Mouse (Mus musculus) urinary bladder, postnatal 36 days (tissue): Measurements from ENCODE around the gene Vsig8.

ENCODE experiments used
- DNase-seq, 2 experiments: peaks; one replicate each; pipeline ENCODE4 v3.0.0; 2022; ENCODE audit warnings: low spot score in 2 of 2, mixed read lengths in 1 of 2

Vsig8 gene

DNA sequence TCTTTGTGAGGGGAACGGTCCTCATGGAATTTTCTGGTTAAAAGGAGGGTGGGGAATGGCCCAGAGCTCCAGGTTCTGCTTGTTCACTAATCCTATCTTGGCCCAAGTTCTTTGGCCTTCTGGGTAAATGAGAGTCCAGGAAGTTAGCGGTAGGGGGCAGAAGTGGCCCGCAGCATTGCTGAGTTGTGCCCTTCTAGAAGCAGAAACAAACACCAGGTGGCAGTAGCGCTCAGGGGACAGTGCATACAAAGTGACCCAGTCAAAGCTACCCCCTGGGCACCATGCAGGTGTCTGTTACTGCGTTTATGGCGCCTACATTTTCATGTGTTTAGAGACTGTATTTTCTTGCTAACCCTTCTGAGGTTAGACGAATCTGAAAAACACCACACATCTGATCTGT, 27.0 kb upstream of the Vsig8 start:
- peak; percentile 91 to 92 for DNase-seq

GRCm38 (mm10) chr1:172530544-172531220, 25.1 kb upstream of the Vsig8 start:
- no peak for DNase-seq

DNA sequence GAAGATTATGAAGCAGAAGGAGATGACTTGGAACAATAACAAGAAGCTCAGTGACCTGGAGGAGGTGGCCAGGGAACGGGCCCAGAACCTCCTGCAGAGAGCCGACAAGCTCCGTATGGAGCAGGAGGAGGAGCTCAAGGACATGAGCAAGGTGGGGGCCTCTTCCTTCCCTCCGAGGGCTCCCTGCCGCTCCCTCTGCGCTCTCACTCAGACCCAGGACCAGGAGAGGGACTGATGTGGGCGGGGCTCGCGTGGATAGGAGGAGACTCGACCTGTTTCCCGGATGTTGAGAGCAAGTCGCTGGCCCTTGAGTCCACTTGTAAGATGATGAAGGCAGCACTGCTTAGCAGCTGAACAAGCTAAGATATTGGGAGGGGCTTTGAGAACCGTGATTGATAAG, 23.2 kb upstream of the Vsig8 start:
- no peak for DNase-seq

DNA sequence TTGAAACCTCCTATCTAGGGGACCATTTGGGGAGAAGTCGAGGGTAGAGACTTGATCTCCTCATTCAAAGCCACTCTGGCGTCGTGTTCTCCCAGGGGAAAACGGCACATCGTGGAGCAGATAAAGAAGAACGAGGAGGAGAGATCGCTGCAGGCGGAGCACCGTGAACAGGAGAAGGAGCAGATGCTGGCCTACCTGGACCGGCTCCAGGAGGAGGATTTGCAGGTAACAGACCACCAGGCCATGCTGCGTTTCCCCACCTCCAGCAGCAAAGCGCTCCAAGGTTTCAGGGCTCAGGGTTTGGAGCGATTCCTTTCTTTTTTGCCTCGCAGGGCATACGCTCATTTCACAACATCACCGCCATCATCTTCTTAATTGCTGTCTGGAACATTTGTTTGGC, 20.6 kb upstream of the Vsig8 start:
- DNase-seq = no peak

DNA sequence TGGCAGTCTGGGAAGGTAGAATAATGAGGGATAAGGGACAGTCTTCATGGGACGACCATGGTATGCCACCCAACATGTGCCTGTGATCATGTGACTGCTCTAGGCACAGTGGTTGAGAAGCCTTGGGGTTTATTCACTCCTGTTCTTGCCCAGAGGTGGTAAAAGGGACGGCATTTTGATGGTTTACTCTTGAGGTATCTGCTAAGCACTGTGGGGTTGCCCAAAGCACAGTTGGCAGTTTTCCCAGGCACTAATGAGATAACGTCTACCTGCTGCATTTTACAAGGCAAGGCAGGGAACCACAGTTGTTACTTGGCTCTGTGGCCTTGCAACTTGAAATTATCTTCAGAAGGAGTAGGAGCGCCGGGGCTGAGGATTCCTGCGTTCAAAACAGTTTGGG, 15.9 kb upstream of the Vsig8 start:
- DNase-seq = no peak

GRCm38 (mm10) chr1:172540283-172540820, 15.4 kb upstream of the Vsig8 start:
- DNase-seq = no peak

DNA sequence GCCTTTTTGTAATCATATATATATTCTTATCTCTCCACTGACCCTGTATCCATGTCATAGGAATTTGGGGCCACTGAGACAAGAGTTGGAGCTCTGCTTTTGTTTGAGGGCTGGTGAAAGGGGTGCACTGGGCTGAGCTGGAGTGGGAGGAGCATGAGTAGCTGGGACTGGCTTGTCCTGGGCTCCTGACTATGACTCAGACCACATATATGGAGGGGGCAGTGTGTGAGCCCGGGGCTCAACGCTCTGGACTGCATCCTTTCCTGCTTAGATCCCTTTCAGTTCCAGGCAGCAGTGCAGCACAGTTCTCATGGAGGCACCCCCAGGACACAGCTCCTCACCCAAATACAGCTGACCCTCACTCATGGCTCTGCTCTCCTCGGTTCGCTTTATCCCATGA, 9.7 kb upstream of the Vsig8 start:
- no peak for DNase-seq

GRCm38 (mm10) chr1:172548501-172548900, 7.2 kb upstream of the Vsig8 start:
- no peak for DNase-seq

DNA sequence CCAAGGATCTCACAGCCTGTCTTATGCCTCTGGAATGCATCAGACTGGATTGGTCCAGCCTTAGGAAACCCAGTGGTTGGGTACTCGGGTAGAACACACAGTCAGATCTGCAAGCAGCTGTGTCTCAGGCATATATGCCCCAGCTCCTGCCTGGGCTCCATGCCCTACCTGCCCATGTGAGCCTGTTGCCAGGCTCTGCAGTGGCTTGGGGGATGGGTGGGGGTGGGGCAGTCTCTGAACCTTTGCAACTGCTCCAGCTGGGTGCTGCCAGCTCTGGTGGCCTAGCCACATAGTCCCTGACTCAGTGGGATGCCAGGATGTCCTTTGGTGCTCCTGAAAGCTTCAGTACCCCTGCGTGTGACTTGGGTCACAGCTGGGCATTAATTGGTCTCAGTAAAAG, 6.4 kb upstream of the Vsig8 start:
- DNase-seq = no peak

DNA sequence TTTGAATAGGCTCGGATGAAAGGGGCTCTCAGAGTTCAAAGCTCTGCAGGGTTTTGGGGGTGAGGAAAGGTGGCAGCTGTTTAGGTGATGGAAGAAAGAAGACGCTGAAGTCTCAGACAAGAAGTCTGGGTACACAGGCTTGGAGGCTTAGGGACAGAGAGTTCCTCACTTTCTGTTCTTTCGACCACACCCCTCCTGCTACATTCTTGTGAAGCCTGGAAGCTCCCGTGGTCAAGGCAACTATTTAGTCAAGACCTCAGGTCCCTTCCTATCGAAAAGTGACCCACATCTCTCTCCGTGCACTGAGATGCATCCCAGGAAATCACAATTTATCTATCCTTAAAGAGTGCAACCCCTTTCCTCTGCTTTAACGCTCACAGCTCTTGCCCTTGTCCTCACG, 6.0 kb upstream of the Vsig8 start:
- no peak for DNase-seq

DNA sequence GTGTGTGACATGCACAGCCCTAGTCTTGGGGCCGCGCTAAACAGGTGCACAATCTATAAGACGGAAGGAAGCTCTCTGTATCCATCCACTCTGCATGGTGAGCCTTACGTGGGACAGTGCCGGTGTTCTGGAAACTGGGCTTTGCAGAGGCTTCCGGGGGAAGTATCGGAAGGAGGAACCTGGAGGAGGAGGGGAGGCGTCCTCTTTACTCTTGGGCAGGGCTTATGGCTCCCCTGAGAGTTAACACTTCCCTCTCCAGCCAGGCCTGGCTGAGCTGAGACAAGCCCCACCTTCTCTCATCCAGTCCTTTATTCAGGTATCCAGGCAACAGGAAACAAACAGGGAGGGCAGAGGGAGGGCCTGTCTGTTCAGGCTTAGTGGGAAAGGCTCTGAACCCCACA, 5.2 kb upstream of the Vsig8 start:
- peak; percentile 54 to 65 for DNase-seq

GRCm38 (mm10) chr1:172551009-172551408, 4.7 kb upstream of the Vsig8 start:
- DNase-seq = no peak

DNA sequence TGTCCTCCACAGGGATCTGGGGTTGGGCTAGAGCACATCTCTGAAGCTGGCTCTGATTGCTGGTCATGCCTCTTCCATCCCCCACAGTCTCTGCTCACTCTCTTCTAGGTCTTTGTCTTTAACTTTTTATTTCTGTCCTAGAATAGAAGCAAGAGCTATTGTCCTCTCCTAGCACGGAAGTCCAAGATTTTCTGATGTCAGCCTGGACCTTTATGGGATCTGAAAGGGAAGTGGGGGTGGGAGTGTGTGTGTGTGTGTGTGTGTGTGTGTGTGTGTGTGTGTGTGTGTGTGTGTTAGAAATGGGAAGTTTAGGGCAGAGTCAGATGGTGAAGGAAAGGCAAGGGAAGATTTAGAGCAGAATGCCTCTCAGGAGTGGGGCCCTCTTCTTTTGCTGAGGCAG, 3.1 kb upstream of the Vsig8 start:
- no peak for DNase-seq

DNA sequence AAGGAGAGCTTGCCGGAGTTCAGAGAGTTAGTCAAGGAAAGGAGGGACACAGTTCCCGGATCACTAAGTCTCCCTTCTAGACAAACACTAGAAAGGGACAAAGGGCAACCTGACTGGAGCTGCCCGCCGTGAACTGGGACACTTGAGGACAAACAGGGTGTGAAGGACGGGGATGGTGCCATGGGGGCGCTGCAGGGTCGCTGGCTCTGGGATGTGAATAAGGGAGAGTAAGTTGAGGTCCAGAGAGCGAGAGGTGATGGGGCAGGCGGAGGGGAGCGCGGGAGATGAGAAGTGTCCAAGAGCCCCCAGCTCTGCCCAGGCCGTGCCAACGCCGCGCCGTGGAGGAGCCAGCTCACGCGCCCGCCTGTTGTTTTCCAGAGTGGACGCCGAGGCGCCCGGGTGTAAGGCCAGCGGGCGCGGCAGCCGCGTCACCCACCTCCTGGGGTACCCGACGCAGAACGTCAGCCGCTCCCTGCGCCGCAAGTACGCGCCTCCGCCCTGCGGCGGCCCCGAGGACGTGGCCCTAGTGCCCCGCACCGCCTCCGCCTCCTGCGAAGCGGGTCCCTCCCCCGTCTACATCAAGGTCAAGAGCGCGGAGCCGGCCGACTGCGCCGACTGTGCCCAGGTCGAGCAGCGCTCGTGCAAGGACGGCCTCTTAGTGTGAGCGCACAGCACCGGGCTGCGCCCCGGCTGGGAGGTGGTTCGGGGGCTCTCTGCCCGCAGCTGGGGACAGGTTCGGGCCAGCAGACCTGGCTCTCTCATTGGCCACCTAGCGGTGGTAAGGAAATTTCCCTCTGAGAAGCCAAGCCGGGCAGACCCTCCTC, 7.1 kb downstream of the Vsig8 start:
- DNase-seq = peak; percentile 73 to 79

DNA sequence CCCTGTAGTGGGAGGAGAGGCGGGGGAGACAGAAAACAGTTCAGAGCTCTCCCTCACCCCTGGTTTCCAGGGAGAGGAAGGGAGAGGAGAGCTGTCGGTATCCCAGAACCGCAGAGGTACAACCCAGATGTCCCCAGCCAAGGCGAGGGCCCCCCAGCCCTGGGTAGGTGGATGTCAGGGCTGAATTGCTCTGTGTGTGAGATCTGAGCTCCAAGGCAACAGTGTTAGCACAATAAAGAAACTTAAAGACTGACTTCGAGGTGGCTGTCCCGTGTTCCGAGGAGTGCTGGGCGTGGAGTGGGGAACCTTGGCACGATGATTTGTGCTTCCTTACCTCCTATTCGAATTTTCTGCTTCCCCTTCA, 7.7 kb downstream of the Vsig8 start:
- DNase-seq = no peak

- no peak for DNase-seq
Observed at GRCm38 (mm10) chr1:172566131-172566530, 10.4 kb downstream of the Vsig8 start.

- DNase-seq = no peak
Observed at GRCm38 (mm10) chr1:172567758-172568157, 12.0 kb downstream of the Vsig8 start.

DNA sequence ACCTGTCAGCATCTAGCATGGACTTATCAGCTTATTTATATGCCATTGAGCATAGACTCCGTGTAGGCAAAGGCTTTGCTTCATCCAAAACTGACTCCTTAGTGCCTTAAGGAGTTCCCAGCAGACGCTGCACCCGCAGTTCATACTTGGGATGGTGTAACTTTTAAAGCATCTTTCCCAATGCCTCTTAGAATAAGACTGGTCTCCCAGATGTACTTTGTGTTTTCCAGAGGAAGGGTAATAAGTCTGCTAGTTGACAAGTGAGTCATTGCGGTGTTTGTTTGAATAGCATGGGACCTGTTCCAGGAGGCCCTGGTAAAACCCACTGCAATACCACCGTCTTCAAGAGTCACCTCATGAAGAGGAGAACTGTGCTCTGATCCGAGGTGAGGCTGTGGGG, 24.4 kb downstream of the Vsig8 start:
- DNase-seq = no peak

DNA sequence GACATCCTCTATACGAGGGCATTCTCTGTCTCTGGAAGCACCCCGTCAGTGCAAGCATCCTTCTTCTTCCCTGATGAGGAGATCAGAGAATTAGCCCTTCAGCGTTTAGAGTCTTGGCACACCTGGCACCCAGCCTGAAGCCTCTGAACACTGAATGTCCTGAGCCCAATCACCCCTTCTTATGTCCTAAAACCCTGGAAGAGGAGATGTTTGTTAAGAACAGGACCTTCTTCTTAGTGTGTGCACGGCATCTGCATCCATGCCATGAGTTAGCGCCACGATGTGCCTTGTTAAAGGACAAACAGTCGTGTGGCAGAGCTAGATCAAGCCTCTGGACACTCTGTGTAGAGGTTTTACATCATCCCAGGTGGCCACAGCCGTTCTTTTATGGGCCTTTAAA, 26.7 kb downstream of the Vsig8 start:
- DNase-seq = no peak

- no peak for DNase-seq
Observed at GRCm38 (mm10) chr1:172584271-172584670, 28.5 kb downstream of the Vsig8 start.

GRCm38 (mm10) chr1:172585026-172585425, 29.3 kb downstream of the Vsig8 start:
- no peak for DNase-seq

GRCm38 (mm10) chr1:172585612-172586567, 30.2 kb downstream of the Vsig8 start:
- no peak for DNase-seq
